Mouse (Mus musculus): ENCODE data around the gene Lrcol1.

Lrcol1 gene

GRCm38 (mm10) chr5:110386371-110387330 lies 42.1 kb downstream of the Lrcol1 start:
- peak; percentile 53 to 61 for DNase-seq (ENCODE audit: low spot score in 2 of 2)

- no peak for DNase-seq (ENCODE audit: low spot score in 2 of 2)
Observed at GRCm38 (mm10) chr5:110387332-110387731, 42.8 kb downstream of the Lrcol1 start.

- no peak for DNase-seq (ENCODE audit: low spot score in 2 of 2)
Observed at GRCm38 (mm10) chr5:110390631-110391030, 46.1 kb downstream of the Lrcol1 start.

- no peak for DNase-seq (ENCODE audit: low spot score in 2 of 2)
Observed at GRCm38 (mm10) chr5:110392727-110393126, 48.2 kb downstream of the Lrcol1 start.

GRCm38 (mm10) chr5:110395006-110395661 lies 50.6 kb downstream of the Lrcol1 start:
- no peak for DNase-seq (ENCODE audit: low spot score in 2 of 2)

GRCm38 (mm10) chr5:110401101-110401500 lies 56.6 kb downstream of the Lrcol1 start:
- no peak for DNase-seq (ENCODE audit: low spot score in 2 of 2)

- DNase-seq (ENCODE audit: low spot score in 2 of 2): no peak
Observed at GRCm38 (mm10) chr5:110402557-110402956, 58.0 kb downstream of the Lrcol1 start.

GRCm38 (mm10) chr5:110403931-110404330 lies 59.4 kb downstream of the Lrcol1 start:
- DNase-seq (ENCODE audit: low spot score in 2 of 2): no peak
